Mouse (Mus musculus): Measurements from ENCODE around the gene Hsd17b13.

DNA sequence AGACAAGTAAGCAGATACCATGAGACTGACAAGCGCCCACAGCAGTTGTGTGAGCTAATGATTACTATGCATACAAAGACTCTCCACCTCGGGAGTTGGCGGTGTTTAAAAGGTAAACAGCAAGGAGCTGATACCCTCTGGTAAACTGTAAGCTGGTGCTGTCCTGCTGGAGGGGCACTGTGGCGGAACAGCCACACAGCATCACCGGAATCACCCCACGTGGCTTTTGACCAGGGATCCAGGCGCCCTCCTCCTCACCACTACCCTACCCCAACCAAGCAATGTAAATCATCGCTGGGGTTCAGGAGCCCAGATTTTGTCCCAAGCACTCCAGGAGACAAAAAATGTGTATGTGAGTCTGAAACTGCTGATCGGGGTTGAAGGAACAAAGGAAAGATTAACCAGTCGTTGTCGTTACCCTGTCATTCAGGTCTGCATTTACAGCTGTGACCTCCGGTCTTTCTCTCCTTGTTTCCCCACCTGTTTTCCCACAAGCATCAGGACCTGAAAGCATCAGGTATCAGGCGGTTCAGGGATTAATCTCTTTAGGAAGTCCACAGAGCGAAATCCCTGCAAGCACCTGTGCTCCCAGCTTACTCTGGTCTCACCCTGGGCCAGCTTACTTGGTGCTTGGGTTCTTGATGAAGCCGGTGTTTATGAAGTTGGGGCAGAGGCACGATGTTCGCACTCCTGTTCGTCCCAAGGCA lies 25.5 kb upstream of the Hsd17b13 start:
- TF ChIP-seq CTCF (IDR thresholded peaks at IDR 0.05; ENCODE audit: insufficient read depth, low read depth, low read length) (no peak), POLR2A (IDR thresholded peaks at IDR 0.05; ENCODE audit: insufficient read depth, low read depth, low read length) (no peak)
